Mouse (Mus musculus) heart, postnatal 14 days (tissue): ENCODE measurements at regions not wholly inside any gene's neighbourhood (a gene's known extent, or its start where the extent isn't known, plus 50 kb on each side); places are given as distances from the start of the nearest gene placed in this dataset.

Source experiments
- DNase-seq, 2 experiments: peaks; one replicate each; pipeline ENCODE4 v3.0.0; 2021 to 2022
- intact Hi-C: fragments of 180-260 bp; cut with DNase I; formaldehyde crosslinking; loops from one replicate; pipeline ENCODE4 v1.15.1; 2025

DNA sequence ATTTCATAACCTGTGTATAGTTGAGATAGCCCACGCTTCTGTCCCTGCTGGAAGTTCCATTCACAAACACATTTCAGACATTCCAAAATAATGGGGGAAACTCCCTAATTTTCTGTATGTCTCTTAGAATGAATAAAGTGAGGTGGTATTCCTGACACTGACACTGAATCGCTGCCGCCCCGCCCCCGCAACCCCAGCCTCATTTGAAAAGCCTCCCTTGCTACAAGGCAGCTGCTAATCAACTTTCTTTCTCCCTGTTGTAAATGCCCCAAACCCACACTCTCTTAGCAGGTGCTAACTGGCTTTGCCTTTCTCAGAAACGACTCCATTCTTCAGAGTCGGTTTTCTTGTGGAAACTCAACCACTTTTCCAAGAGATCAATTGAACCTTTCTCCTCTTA, 66.4 kb upstream of the Zfp280d start:
- DNase-seq = no peak
- intact Hi-C loops = no loop called here

DNA sequence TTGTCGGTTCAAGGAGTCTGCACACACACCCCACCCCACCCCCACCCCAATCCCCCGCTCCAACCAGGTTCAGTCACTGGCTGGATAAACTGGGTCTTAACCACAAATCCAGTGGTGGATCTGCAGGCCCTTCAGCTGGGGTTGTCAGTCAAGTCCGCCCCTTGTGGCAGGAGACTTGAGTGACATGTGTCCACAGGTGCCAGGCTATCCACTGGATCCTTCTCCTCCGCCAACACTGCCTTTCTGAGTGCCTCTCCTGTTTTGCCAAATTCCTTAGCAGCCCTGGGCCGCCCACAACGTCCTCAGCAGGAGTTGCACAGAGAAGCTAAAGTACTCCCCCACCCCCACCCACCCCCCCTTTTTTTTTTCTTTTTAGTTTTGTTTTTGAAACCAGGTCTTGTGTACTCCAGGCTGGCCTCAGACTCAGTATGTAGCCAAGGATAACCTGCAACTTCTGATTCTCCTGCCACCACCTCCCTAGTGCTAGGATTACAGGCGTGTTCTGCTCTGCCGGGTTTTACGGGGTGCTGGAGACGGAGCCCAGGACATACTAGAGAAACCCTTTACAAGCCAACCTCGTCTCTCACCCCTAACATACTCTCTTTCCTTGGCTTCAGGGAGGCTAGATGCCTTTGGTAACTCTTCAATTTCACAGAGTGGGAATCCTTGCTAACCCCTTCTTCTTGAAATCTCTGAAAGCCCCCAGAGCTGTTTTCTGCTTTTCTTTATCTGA, 57.2 kb upstream of the Zfp280d start:
- DNase-seq = no peak
- intact Hi-C loops = no loop called here

- intact Hi-C loops = no loop called here
- no peak for DNase-seq
Measured at GRCm38 (mm10) chr9:72218736-72219135, 55.9 kb upstream of the Zfp280d start.

GRCm38 (mm10) chr9:72219892-72220291, 54.8 kb upstream of the Zfp280d start:
- intact Hi-C loops = no loop called here
- DNase-seq = no peak

DNA sequence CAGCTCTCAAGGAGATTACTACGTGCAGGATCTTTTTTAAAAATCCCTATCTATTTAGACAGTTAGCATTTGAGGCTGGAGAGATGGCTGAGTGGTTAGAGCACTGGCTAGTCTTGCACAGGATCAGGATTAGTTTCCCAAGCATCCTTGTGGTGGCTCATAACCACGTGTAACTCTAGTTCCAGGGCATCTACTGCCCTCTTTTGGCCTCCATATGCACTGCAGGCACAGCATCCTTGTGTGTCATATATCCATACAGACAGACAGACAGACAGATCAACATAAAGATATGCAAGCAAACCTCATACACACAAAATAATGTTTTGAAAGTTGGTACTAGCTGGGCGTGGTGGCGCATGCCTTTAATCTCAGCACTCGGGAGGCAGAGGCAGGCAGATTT, 53.3 kb upstream of the Zfp280d start:
- intact Hi-C loops = no loop called here
- DNase-seq = no peak
